Mouse (Mus musculus) liver, adult 2 months (tissue): Measurements from ENCODE around the gene 1700021F05Rik.

Experiments
- CTCF ChIP-seq: fragments of 200-500 bp; IDR thresholded peaks from 2 replicates; pipeline ENCODE4 v1.5.1; 2011; ENCODE audit warnings: low read depth, low read length, control low read depth
- POLR2A ChIP-seq: fragments of 200-500 bp; IDR thresholded peaks from 2 replicates; pipeline ENCODE4 v1.6.1; 2011; ENCODE audit warnings: low read length, control low read depth; ENCODE audit not compliant: insufficient read depth; ENCODE audit errors: extremely low read depth

- TF ChIP-seq POLR2A (no peak), CTCF (no peak)
Measured at GRCm38 (mm10) chr10:43517836-43518235, 23.0 kb downstream of the 1700021F05Rik start.
